Mouse (Mus musculus) G1E (cell line): ENCODE data around the gene Ick. TPM values are rescaled to one million over a fixed set of nuclear protein-coding genes. Genes with fewer than 3 reads are reported as not detected.
"Not testable (repeated sequence)": the region's sequence is repeated elsewhere in the genome, so short reads cannot be mapped to it uniquely, and the experiment has no call there.

Source experiments
- ATAC-seq: 2 replicates; pipeline ENCODE4 v1.8.0; 2016; ENCODE audit warnings: mild to moderate bottlenecking; ENCODE audit not compliant: insufficient number of reproducible peaks, poor library complexity, low FRiP score, severe bottlenecking; ENCODE audit errors: extremely low read depth
- DNase-seq: peaks from one replicate; pipeline ENCODE4 v3.0.0; 2012; ENCODE audit warnings: low spot score
- H3K27me3 ChIP-seq: 2 replicates; pipeline ENCODE4 v1.6.1; 2012; ENCODE audit warnings: mild to moderate bottlenecking, low read length, inconsistent platforms; ENCODE audit not compliant: insufficient read depth
- H3K36me3 ChIP-seq: replicated peaks from 2 replicates; pipeline ENCODE3; 2012; ENCODE audit warnings: mild to moderate bottlenecking, inconsistent platforms
- H3K4me1 ChIP-seq: 2 replicates; pipeline ENCODE4 v1.6.1; 2012; ENCODE audit warnings: low read depth, low read length, inconsistent platforms, mixed read lengths; ENCODE audit not compliant: insufficient read depth
- H3K4me3 ChIP-seq: 2 replicates; pipeline ENCODE4 v1.5.1; 2012; ENCODE audit warnings: low read depth, mild to moderate bottlenecking, inconsistent platforms, low read length, moderate library complexity, mixed read lengths
- H3K9me3 ChIP-seq: replicated peaks from 2 replicates; pipeline ENCODE4 v1.6.1; 2012; ENCODE audit warnings: inconsistent platforms
- CTCF ChIP-seq: IDR thresholded peaks from 2 replicates; pipeline ENCODE4 v1.5.1; 2012; ENCODE audit warnings: low read depth, low read length, inconsistent platforms, mixed read lengths
- GATA1 ChIP-seq: IDR thresholded peaks from 2 replicates; pipeline ENCODE4 v1.6.1; 2012; ENCODE audit warnings: borderline replicate concordance, low read length, inconsistent platforms, mixed read lengths
- GATA2 ChIP-seq: IDR thresholded peaks from 2 replicates; pipeline ENCODE4 v1.6.1; 2012; ENCODE audit warnings: low read depth, low read length, inconsistent platforms, borderline replicate concordance
- POLR2AphosphoS5 ChIP-seq: IDR thresholded peaks from 2 replicates; pipeline ENCODE4 v1.6.1; 2012; ENCODE audit warnings: low read depth, low read length, inconsistent platforms; ENCODE audit not compliant: insufficient replicate concordance
- TAL1 ChIP-seq: conservative IDR thresholded peaks from 2 replicates; pipeline ENCODE4 v1.6.1; 2012; ENCODE audit warnings: low read depth, low read length, inconsistent platforms, mixed read lengths
- polyA plus RNA-seq: library from polyadenylated mRNA; stranded (reverse); fragments of >175 nt; gene quantifications from 2 replicates; pipeline ENCODE4 v1.2.3, GENCODE M21; 2012
- total RNA-seq, 2 experiments: library from RNA; stranded (forward) in 1 of 2; stranded (reverse) in 1 of 2; fragments of 200-1000 nt in 1 of 2; fragments of >200 nt in 1 of 2; fragmentation: Nextera tagmentation in 1 of 2; gene quantifications; 2 replicates each; pipeline ENCODE4 v1.2.3; 2014 to 2017

Ick gene
- total and polyA plus RNA-seq, 3 experiments: 14.9 to 59.1 (median 18.8) TPM

DNA sequence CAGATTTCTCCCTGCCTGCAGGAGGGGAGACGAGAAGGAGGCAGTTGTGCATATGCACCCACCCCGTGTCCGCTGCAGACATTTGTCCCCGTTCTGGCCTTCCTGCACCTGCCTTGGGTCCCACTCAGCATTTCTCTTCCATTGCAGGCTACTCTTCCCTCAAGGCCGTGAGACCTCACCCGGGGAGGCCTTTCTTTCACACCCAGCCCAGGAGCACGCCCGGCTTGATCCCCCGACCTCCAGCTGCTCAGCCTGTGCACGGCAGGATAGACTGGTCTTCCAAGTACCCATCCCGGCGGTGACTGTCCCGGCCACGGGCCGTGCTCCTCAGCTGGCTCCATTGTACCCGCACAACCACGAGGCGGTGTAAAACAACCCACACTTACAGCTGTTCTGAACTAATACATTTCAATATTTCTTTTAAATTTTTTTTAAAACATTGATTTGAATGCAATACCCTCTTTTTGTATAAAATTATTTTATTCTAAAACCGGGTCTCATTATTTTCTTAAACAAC, 58.5 kb downstream of the Ick start:
- no peak overlapping the region for H3K4me3 ChIP-seq
- peaks cover 39% of the 10 kb centered on the region for H3K36me3 ChIP-seq
- DNase-seq (no peak), ATAC-seq (no peak)
- TF ChIP-seq TAL1 (no peak), POLR2AphosphoS5 (no peak), CTCF (no peak), GATA1 (no peak), GATA2 (no peak)
- H3K4me1 ChIP-seq: peaks cover 10% of the 10 kb centered on the region; the same call in 1 of the 2 replicates
- no peaks in the 10 kb centered on the region for H3K27me3 ChIP-seq
- H3K9me3 ChIP-seq: no peaks in the 10 kb centered on the region

DNA sequence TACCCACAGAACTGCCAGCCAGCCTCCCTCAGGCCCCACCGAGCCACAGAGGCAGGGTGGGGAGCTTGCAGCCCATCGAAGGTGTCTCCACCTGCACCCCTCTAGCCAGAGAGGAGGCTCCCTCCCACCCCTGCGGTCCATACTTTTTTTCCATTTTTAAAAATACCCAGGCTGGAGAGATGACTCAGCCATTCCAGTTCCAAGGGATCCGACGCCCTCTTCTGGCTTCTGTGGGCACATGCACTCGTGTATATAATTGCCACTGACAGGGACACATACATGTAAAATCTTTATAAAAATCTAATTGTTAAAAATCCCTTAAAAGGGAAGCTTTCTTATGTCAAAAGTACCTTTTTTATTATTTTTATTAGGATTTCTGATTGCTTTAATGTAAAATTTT, 59.9 kb downstream of the Ick start:
- ATAC-seq: no peak
- H3K4me1 ChIP-seq: peaks cover 10% of the 10 kb centered on the region; the same call in 1 of the 2 replicates
- no peak for DNase-seq
- no peaks in the 10 kb centered on the region for H3K9me3 ChIP-seq
- peaks cover 32% of the 10 kb centered on the region for H3K36me3 ChIP-seq
- no peaks in the 10 kb centered on the region for H3K27me3 ChIP-seq
- H3K4me3 ChIP-seq: no peak overlapping the region
- TF ChIP-seq GATA2 (no peak), GATA1 (no peak), TAL1 (no peak)

DNA sequence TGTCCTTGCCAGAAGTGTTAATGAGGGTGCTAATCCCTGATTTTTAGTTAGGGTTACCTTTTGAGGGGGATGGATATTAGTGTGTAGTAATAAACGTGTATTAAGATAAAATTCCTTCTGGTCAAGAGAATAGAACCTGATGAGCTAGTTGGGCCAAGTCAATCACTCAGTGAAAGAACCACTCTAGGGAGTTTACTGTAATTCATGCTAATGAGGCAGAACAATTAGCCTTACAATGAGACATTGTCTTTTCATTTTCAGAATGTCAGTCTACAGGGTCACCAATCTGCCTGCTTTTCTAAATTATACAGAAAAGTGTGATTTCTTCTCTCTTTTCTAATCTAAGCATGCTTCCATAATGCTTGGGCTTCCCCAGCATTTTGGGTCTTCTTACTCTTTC, 65.0 kb downstream of the Ick start:
- H3K36me3 ChIP-seq: no peaks in the 10 kb centered on the region
- DNase-seq (no peak), ATAC-seq (no peak)
- no peaks in the 10 kb centered on the region for H3K27me3 ChIP-seq
- peaks cover 13% of the 10 kb centered on the region for H3K4me1 ChIP-seq
- H3K4me3 ChIP-seq: no peak overlapping the region
- no peak for TF ChIP-seq GATA1
- TF ChIP-seq GATA2: no peak
- no peak for TF ChIP-seq POLR2AphosphoS5
- no peak for TF ChIP-seq CTCF
- no peak for TF ChIP-seq TAL1
- no peaks in the 10 kb centered on the region for H3K9me3 ChIP-seq

DNA sequence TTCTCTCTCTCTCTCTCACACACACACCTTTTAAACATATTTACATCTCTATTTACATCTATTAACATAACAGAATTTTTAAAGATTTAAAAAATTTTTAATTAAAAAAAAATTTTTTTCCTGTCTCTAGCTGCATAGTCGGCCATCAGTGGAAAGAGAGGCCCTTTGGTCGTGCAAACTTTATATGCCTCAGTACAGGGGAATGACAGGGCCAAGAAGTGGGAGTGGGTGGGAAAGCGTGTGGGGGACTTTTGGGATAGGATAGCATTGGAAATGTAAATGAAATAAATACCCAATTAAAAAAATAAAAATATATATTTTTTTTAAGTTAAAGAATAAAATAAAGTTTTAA, 65.9 kb downstream of the Ick start:
- not testable (repeated sequence) for H3K36me3 ChIP-seq, ATAC-seq, DNase-seq, H3K9me3 ChIP-seq, H3K27me3 ChIP-seq, H3K4me3 ChIP-seq
- H3K4me1 ChIP-seq: peaks cover 13% of the 10 kb centered on the region

DNA sequence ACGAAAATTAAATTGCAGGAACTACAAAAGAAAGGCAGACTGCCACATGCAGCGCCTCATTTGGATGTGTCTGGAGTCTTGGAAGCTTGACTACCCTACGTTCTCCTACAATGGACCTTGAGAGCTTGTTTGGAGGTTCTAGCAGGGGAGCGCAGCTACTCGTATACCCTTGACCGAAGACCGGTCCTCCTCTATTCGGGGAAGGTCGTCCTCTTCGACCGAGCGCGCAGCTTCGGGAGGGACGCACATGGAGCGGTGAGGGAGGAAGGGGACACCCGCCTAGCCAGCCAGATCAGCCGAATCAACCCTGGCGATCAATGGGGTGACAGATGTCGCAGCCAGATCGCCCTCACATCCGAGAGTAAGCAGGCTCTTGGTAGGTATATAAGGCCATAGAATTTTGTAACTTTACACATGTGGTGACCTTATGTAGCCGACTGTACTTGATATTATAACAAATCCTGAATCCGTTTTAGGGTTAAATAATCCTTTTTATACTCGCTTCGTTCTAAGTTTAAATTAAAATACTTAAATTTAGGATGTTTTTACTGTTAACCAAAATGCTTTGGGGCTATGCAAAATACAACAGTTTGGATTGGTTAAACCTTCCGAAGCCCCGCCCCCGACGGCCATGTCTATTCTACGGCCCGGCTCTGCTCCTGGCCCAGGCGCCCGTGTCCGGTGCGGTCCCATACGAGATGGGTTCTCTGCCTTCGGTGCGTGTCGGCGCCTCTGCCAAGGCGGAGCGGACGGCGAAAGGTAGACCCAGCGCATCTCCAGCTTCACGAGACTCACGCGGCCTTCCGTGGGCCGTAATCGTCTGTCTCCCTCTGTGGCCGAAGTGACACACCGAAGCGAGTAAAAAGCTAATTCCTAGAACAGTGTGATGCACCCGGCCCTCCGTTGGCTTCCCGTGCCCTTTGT, 66.5 kb downstream of the Ick start:
- DNase-seq (peak; percentile 81), ATAC-seq (peak; percentile 95)
- Histone ChIP-seq H3K4me1 (peaks cover 13% of the 10 kb centered on the region), H3K36me3 (no peaks in the 10 kb centered on the region), H3K9me3 (no peaks in the 10 kb centered on the region), H3K27me3 (no peaks in the 10 kb centered on the region), H3K4me3 (peak overlapping the region; percentile 81)
- TF ChIP-seq TAL1 (no peak), CTCF (no peak), GATA1 (no peak), POLR2AphosphoS5 (no peak), GATA2 (no peak)

DNA sequence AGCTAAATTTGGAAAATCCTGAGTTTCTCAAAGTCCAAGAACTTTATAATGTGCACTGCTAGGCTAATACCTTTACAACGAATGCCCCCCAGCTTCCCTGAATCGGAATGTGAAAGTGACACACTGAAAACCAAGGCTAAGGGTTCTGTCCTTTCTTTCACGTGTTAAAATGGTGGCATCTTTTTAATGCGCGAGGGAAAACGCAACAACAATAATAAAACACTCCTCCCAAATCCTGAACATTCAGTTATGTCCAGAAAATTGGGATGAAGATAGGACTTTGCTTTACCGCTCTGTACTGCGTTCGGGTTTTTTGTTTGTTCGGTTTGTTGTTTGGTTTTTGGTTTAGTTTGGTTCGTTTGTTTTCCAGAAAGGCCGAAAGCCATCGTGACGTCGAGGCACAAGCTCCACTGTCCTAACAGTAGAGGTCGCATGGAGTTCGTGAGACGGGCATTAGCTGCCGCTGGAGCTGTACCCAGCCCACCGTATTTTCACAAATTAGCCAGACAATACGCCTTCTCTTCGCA, 67.3 kb downstream of the Ick start:
- Histone ChIP-seq H3K36me3 (no peaks in the 10 kb centered on the region), H3K9me3 (no peaks in the 10 kb centered on the region), H3K27me3 (no peaks in the 10 kb centered on the region), H3K4me3 (peak overlapping the region; percentile 81), H3K4me1 (peaks cover 13% of the 10 kb centered on the region)
- ATAC-seq (0 out of 2 replicates have a peak, but pooled peaks have one; percentile 47), DNase-seq (peak; percentile 43)
- TF ChIP-seq CTCF (no peak), GATA2 (no peak), TAL1 (no peak), POLR2AphosphoS5 (no peak), GATA1 (no peak)
